Mouse (Mus musculus) embryonic fibroblast, embryonic 13.5 days (primary cell): ENCODE results near the gene Ccr10.

ENCODE experiments used
- CTCF ChIP-seq: IDR thresholded peaks from 2 replicates; pipeline ENCODE4 v1.5.1; 2011; ENCODE audit warnings: mild to moderate bottlenecking, control low read depth, low read length, moderate library complexity, borderline replicate concordance; ENCODE audit not compliant: insufficient read depth
- POLR2A ChIP-seq: IDR thresholded peaks from 2 replicates; pipeline ENCODE4 v1.6.1; 2011; ENCODE audit warnings: low read depth, mild to moderate bottlenecking, control low read depth, low read length, moderate library complexity

DNA sequence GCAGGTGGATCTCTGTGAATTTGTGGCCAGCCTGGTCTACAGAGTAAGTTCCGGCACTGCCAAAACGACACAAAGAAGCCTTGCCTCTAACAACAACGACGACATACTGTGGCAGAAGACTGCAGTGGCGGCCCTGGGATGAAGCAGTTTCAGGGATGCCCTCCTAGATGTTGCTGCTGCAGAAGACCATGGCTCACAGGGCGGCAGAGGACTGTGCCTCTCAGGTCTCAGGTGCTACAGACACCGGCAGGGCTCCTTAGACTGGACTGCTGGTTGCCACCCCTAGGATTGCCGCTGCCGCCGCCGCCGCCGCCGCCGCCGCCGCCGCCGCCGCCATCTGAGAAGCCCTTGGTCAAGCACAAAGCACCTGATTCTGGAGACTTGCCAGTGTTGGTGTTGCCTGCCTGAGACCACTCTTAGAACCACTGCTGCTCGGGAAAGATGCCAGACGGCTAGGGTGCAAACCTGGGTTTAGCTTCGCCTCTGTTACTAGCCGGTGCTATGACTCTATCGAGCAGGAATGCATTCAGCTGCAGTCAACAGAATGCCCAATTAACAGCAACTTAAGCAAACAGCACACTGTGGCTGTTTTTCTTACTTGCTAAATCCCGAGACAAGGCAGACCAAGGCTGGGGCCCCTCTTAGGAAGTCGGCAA lies 35.0 kb downstream of the Ccr10 start:
- TF ChIP-seq CTCF (no peak), POLR2A (no peak)
